Mouse (Mus musculus) kidney, adult 18-20 months (tissue): ENCODE measurements around the gene Rbpms2.

Source experiments
- DNase-seq: peaks from one replicate; pipeline ENCODE4 v3.0.0; 2021

The Rbpms2 gene

DNA sequence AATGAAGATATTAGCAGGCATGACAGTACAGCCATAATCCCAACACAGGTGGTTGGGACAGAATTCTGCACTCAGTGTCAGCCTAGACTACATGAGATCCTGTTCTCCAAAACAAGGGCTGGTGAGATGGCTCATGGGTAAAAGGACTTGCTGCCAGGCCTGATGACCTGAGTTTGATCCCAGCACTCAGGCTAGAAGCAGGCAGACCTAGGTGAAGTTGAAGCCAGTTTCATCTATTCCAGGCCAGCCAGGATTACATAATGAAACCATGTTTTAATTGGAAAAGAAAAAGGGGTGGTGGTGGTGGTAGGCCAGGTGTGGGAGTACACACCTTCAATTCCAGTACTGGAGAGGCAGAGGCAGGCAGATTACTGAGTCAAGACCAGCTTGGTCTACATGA, 68.5 kb downstream of the Rbpms2 start:
- no peak for DNase-seq

DNA sequence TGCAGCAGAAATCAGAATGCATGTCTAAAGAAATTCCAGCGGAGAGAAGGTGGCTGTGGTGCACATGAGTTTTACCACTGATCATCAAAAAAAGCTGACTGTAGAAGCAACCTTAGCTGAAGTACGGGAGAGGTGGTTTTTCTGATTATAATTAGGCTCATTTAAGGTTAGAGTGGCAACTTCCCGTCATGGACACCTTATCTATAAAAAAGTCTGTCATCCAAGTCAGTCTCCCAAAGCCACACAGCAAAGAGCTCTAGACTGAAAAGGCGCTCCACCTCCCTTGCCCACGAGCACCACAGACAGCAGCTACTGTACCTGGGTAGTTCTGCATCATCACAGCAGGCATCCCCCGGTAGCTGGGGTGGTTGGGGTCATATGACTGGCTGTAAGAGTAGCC, 71.1 kb downstream of the Rbpms2 start:
- DNase-seq = no peak

DNA sequence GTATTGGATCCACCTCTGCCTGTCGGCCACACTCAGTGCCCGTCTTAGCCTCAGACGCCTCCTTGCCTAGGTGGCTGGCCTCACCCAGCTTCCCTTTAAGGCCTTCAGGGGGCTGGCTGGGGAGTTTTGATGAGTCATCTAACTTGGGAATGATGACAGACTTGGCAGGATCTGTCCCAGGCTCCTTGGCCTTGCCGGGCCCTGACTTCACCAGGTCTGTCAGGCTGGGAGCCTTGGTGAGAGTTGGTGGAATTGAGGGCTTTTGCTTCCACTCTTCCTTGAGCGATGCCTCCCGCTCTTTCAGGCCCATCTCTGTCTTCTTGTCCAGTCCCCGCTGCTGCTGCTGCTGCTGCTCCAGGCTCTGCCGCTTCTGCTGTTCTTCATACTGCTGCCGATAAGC, 72.8 kb downstream of the Rbpms2 start:
- DNase-seq = no peak

DNA sequence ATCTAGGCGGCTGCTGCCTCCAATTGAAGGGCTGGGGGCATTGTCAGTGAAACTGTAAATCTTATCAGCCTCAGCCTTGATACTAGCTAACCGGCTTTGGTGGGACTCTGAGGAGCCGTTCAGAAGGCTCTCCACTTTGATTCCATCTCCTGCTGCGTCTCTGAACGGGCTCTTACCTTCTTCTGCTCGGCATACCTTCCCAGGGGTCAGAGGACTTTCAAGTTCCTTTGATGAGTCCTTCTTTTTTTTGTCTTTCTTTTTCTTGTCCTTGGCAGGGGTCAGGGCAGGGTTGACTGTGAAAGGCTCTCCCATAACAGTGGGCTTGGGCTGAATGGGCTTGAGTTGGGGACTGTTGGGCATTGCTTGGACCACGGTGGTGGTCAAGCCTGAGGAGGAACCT, 73.8 kb downstream of the Rbpms2 start:
- DNase-seq = no peak

DNA sequence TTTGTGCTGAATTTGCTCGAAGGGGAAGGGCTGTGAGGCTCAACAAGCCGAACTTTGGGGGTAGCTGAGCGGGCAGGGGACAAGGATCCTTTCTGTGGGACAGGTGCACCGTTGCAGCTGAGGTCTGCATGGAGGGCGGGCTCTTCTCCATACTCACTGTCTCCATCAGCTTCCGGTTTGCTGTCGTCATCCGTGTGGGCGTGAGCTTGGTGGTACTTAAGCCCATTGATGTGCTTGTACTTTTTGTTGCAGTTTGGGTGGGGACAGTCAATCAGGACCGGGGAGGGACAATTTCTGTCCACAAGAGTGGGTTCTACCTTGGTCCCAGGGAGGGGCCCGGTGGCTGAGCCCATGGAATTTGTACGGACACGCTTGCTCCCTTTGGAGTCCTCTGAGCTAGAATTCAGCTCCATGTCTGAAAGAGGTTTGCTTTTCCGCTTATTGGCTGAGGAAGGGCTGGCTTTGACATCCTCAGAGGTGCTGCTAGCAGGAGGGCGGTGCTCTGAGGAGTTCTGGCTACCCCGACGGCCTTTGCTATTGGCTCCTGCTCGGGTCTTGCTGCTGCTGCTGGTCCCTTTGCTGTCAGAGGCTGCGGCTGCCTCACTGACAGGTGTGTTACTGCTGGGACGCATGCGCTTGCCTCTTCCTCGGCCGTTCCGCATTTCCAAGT, 74.6 kb downstream of the Rbpms2 start:
- DNase-seq = no peak
